Mouse (Mus musculus) liver, embryonic 14.5 days (tissue): ENCODE measurements around the gene Gm10031. TPM values are rescaled to one million over a fixed set of nuclear protein-coding genes. Genes with fewer than 3 reads are reported as not detected.

ENCODE experiments used
- ATAC-seq: fragments of 200-750 bp; cut with Nextera tagmentation; 2 replicates; pipeline ENCODE4 v1.8.0; 2017; ENCODE audit warnings: moderate number of reproducible peaks, mild to moderate bottlenecking, moderate library complexity; ENCODE audit not compliant: insufficient read depth
- DNase-seq, 3 experiments: peaks; one replicate each; pipeline ENCODE4 v3.0.0-alpha.2; 2012 to 2013; ENCODE audit warnings: low read depth in 3 of 3, low spot score in 3 of 3
- H3K27ac ChIP-seq: fragments of 300-500 bp; sonication (generic); 2 replicates; pipeline ENCODE4 v1.5.1; 2014; ENCODE audit warnings: moderate library complexity, mild to moderate bottlenecking, control low read depth, inconsistent platforms
- H3K27me3 ChIP-seq: fragments of 300-500 bp; sonication (generic); 2 replicates; pipeline ENCODE4 v1.6.1; 2014; ENCODE audit warnings: mild to moderate bottlenecking, low read length, moderate library complexity; ENCODE audit not compliant: control insufficient read depth, insufficient read depth
- H3K36me3 ChIP-seq: fragments of 300-500 bp; sonication (generic); replicated peaks from 2 replicates; pipeline ENCODE4 v1.6.1; 2014; ENCODE audit warnings: low read depth; ENCODE audit not compliant: control insufficient read depth, insufficient read depth
- H3K4me1 ChIP-seq, 2 experiments: fragments of 200-500 bp in 1 of 2; fragments of 300-500 bp in 1 of 2; sonication (generic) in 1 of 2; replicated peaks; 2 replicates each; pipeline ENCODE4 v1.6.1; 2012 to 2014; ENCODE audit warnings: antibody characterized with exemption in 1 of 2, inconsistent platforms in 1 of 2, low read length in 1 of 2; ENCODE audit not compliant: control insufficient read depth in 2 of 2, insufficient read depth in 2 of 2
- H3K4me2 ChIP-seq: fragments of 300-500 bp; sonication (generic); 2 replicates; pipeline ENCODE4 v1.6.1; 2014; ENCODE audit warnings: low read depth, mild to moderate bottlenecking, control low read depth, moderate library complexity
- H3K4me3 ChIP-seq, 2 experiments: fragments of 200-500 bp in 1 of 2; fragments of 300-500 bp in 1 of 2; sonication (generic) in 1 of 2; 2 replicates each; pipeline ENCODE4 v1.5.1; 2012 to 2014; ENCODE audit warnings: low read depth in 2 of 2, low read length in 2 of 2, mild to moderate bottlenecking in 2 of 2, control low read depth in 1 of 2, inconsistent platforms in 1 of 2, moderate library complexity in 1 of 2; ENCODE audit not compliant: insufficient read depth in 1 of 2
- H3K9ac ChIP-seq: fragments of 300-500 bp; sonication (generic); replicated peaks from 2 replicates; pipeline ENCODE4 v1.6.1; 2014; ENCODE audit warnings: mild to moderate bottlenecking, control low read depth, moderate library complexity
- H3K9me3 ChIP-seq: fragments of 300-500 bp; sonication (generic); 2 replicates; pipeline ENCODE4 v1.6.1; 2016; ENCODE audit warnings: low read length, mixed read lengths; ENCODE audit not compliant: control insufficient read depth
- CTCF ChIP-seq: IDR thresholded peaks from 2 replicates; pipeline ENCODE4 v1.5.1; 2016; ENCODE audit warnings: antibody characterized with exemption, low read depth, control low read depth
- EP300 ChIP-seq: IDR thresholded peaks from 2 replicates; pipeline ENCODE4 v1.6.1; 2016; ENCODE audit warnings: antibody characterized with exemption, low read depth
- WGBS: fragments of 180-500 bp; shearing (Covaris S2); extraction: QIAGEN DNeasy Blood & Tissue Kit; methylation state at CpG from one replicate; pipeline ENCODE4 v1.1.7; 2014; ENCODE audit not compliant: insufficient replicate concordance; 5-methylcytosine and 5-hydroxymethylcytosine counted together
- polyA plus RNA-seq, 2 experiments: library from polyadenylated mRNA; depleted of rRNA in 1 of 2; stranded (reverse) in 1 of 2; unstranded in 1 of 2; fragments of >200 nt; fragmentation: Nextera tagmentation in 1 of 2; extraction: Ambion mirVana in 1 of 2; gene quantifications; 2 replicates each; pipeline versions ENCODE4 v1.2.1 to v1.2.3; 2012 to 2014

Gene Gm10031
- polyA plus RNA-seq, 2 experiments = 2.1 TPM; not detected in 1

DNA sequence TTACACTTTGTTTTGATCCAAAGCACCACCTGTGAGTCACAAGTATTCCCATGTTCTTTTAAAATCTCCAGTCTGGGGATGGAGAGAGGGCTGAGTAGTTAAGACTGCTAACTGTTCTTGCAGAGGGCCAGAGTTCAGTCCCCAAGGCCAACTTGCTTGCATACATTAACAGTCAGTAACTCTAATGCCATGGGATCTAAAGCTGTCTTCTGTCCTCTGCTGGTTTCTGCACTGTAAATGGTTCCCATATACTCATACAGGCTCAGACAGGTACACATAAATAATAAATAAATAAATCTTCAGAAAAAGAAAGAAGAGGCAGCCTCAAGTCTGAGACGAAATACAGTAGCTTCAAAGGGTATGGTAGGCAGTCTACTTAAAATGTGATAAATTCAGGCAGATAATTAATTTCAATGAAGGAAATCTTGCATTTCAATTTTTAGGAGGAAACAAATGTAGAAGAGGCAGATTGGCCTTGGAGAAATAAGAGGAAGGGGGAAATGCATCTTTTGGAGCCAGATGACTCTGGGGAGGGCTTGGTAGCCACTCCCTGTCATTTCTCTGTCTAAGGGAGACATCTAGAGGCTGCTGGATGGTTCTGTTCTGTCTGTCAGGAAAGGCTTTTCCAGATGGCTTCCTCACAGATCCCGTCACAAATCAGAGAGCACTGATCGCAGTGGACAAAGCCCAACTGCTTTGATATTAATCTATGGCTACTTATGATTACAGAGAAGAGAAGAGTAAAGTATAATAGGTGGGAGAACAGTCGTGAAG lies 16.2 kb downstream of the Gm10031 start:
- Histone ChIP-seq H3K36me3 (no peaks in the 10 kb centered on the region), H3K27ac (no peak overlapping the region), H3K9me3 (no peaks in the 10 kb centered on the region), H3K9ac (no peak overlapping the region), H3K4me2 (no peak overlapping the region), H3K27me3 (no peaks in the 10 kb centered on the region), H3K4me3 (no peak overlapping the region), H3K4me1 (no peaks in the 10 kb centered on the region; a peak in 1 of 4 replicates)
- DNase-seq (no peak), ATAC-seq (no peak)
- peak; percentile 31; the same call in 1 of the 2 replicates for TF ChIP-seq CTCF
- TF ChIP-seq EP300 = no peak
- 36% methylated on average over 4 of the region's 4 CpGs for WGBS

DNA sequence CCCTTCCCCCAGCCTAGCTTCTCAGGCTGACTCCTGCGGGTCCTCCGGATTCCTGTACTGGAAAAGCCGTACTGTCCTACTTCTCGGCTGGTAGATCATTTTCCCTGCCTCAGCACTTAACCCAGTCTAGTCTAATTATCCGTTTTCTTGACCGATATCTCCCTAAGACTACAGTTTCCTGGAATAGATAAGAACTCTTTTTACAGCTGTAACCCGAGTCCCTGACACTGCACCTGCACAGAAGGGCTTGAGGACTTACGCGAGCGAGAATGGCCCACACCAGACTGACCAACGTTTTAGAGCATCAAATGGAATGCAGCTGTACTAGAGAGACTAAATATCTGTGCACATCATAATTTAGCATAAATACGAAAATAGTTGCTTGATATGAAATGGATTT lies 20.2 kb downstream of the Gm10031 start:
- Histone ChIP-seq H3K4me3 (no peak overlapping the region), H3K9ac (no peak overlapping the region), H3K4me2 (no peak overlapping the region), H3K4me1 (no peaks in the 10 kb centered on the region; a peak in 1 of 4 replicates), H3K27ac (no peak overlapping the region), H3K9me3 (no peaks in the 10 kb centered on the region), H3K36me3 (no peaks in the 10 kb centered on the region), H3K27me3 (no peaks in the 10 kb centered on the region)
- 15% methylated on average over 12 of the region's 12 CpGs for WGBS
- TF ChIP-seq CTCF = no peak
- no peak for TF ChIP-seq EP300
- DNase-seq (no peak), ATAC-seq (no peak)

DNA sequence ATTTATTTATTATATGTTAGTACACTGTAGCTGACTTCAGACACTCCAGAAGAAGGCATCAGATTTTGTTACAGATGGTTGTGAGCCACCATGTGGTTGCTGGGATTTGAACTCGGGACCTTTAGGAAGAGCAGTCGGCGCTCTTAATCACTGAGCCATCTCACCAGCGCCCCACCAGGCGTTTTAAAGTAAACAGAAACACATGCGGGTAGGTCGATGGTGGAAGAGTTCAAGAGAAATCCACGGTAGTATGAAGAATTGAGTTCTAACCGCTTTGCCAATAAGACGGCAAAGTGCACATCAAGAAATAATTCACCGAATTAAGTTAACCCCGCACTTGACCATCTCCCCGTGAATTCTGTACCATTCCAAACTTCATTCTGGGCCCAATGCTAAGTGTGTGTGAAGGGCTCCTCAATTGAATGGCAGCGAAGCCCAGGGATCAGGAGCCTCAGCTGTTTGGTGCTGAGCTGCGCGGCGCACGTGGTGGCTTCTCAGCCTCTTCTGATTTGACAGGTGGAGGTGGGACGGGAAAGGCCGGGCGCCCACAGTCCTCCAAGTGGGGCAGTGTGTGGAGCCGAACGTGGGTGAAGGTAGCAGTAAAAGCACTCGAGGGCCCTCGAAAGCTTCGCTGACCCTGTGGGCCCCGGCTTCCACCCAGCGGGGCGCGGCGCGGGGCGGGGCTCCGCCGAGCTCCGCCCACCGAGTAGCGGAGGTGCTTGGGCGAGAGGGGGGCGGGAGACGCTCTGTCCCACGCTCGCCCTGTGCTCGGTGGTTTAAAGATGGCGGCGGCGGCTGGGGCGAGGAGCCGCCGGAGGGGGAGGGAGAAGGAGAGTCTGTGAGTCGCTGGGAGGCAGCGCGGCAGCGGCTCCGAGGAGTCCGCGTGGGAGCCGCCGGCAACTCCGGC lies 34.5 kb downstream of the Gm10031 start, which contains the start of gene Abl2:
Abl2 (plus strand) TSS at position 763 of the 907 bp plus-strand sequence.
- H3K27ac ChIP-seq = peak within 1 kb of the TSS; percentile 5; the same call in 1 of the 2 replicates
- ATAC-seq = peak; percentile 95
- H3K4me2 ChIP-seq = peak within 1 kb of the TSS; percentile 82
- peak within 1 kb of the TSS; percentile 79 for H3K9ac ChIP-seq
- H3K27me3 ChIP-seq = no peaks in the 10 kb centered on the region
- whole genome bisulfite sequencing = 10% methylated on average over 57 of the region's 60 CpGs
- H3K36me3 ChIP-seq = no peaks in the 10 kb centered on the region
- no peaks in the 10 kb centered on the region for H3K9me3 ChIP-seq
- peak within 1 kb of the TSS; percentile 86 for H3K4me3 ChIP-seq
- no peak for TF ChIP-seq CTCF
- TF ChIP-seq EP300 = no peak
- DNase-seq = peak; percentile 68 to 80 (median 71)
- H3K4me1 ChIP-seq = peaks cover 9 to 14% of the 10 kb centered on the region in 2 experiments

DNA sequence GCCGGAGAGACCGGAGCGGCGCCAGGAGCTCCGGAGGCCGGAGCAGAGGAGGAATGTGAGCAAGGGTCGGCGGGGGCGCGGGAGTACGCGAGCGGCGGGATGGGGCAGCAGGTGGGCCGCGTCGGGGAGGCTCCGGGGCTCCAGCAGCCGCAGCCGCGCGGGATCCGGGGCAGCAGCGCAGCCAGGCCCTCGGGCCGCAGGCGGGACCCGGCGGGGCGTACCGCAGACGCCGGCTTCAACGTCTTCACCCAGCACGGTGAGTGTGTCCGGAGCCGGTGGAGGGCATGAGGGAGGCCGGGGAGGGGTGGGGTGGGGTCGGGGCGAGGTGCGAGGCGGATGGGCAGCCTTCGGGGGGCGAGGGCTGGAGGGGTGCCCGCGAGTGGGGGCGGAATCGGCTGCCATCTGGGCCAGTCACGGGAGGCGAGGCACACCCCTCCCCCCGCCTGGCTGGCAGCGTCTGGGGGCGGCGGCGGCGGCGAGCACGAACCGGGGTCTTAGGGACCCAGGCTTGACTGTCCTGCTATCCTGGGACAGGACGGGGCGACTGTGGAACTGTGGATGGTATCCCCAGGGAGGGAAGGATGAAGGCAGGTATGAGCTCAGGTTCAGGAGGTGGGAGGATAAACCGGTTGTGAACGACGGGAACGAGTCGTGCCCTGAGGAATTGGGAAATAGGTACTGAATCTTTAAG lies 35.3 kb downstream of the Gm10031 start:
- no peak for TF ChIP-seq CTCF
- no peak for TF ChIP-seq EP300
- under 1% methylated on average over 62 of the region's 66 CpGs for WGBS
- Histone ChIP-seq H3K27me3 (no peaks in the 10 kb centered on the region), H3K9me3 (no peaks in the 10 kb centered on the region), H3K9ac (peak overlapping the region; percentile 79), H3K4me3 (peak overlapping the region; percentile 86), H3K27ac (no peak overlapping the region), H3K4me2 (peak overlapping the region; percentile 82), H3K36me3 (no peaks in the 10 kb centered on the region), H3K4me1 (peaks cover 9 to 14% of the 10 kb centered on the region in 2 experiments)
- peak; percentile 69 for ATAC-seq
- DNase-seq = peak in 1 of 3 experiments; percentile 10
